Mouse (Mus musculus) embryonic fibroblast, embryonic 13.5 days (primary cell): ENCODE data around the gene Gnb3. TPM values are rescaled to one million over a fixed set of nuclear protein-coding genes. Genes with fewer than 3 reads are reported as not detected.
A peak's percentile ranks its signal among the peaks of the same experiment; 100 is the strongest.

Source experiments
- H3K27ac ChIP-seq: 2 replicates; pipeline ENCODE4 v1.5.1; 2012; ENCODE audit warnings: low read length, control low read depth, inconsistent platforms; ENCODE audit not compliant: insufficient read depth
- H3K4me1 ChIP-seq: 2 replicates; pipeline ENCODE4 v1.6.1; 2011; ENCODE audit warnings: low read length; ENCODE audit not compliant: control insufficient read depth, insufficient read depth
- H3K4me3 ChIP-seq: 2 replicates; pipeline ENCODE4 v1.5.1; 2011; ENCODE audit warnings: mild to moderate bottlenecking, control low read depth, low read length; ENCODE audit not compliant: insufficient read depth
- CTCF ChIP-seq: IDR thresholded peaks from 2 replicates; pipeline ENCODE4 v1.5.1; 2011; ENCODE audit warnings: mild to moderate bottlenecking, control low read depth, low read length, moderate library complexity, borderline replicate concordance; ENCODE audit not compliant: insufficient read depth
- POLR2A ChIP-seq: IDR thresholded peaks from 2 replicates; pipeline ENCODE4 v1.6.1; 2011; ENCODE audit warnings: low read depth, mild to moderate bottlenecking, control low read depth, low read length, moderate library complexity
- polyA plus RNA-seq: library from polyadenylated mRNA; stranded (reverse); fragments of >200 nt; gene quantifications from 2 replicates; pipeline ENCODE4 v1.2.4, GENCODE M21; 2011; ENCODE audit warnings: low read depth; ENCODE audit not compliant: missing spikeins, insufficient read length

Gnb3 gene
- polyA plus RNA-seq, 1 experiment: 0.72 TPM

GRCm38 (mm10) chr6:124858561-124859318 lies 18.7 kb upstream of the Gnb3 start:
- TF ChIP-seq POLR2A (0 out of 2 replicates have a peak, but pooled peaks have one; percentile 7), CTCF (no peak)
- no peak overlapping the region for H3K27ac ChIP-seq
- no peaks in the 10 kb centered on the region for H3K4me1 ChIP-seq
- H3K4me3 ChIP-seq: no peak overlapping the region

- TF ChIP-seq CTCF (no peak), POLR2A (peak; percentile 14; the same call in 1 of the 2 replicates)
- Histone ChIP-seq H3K27ac (peak overlapping the region; percentile 68), H3K4me1 (no peaks in the 10 kb centered on the region), H3K4me3 (peak overlapping the region; percentile 54)
Measured at GRCm38 (mm10) chr6:124857840-124858530, 17.9 kb upstream of the Gnb3 start.

GRCm38 (mm10) chr6:124856916-124857839 lies 17.1 kb upstream of the Gnb3 start, which contains the start of gene P3h3:
Gene P3h3, minus strand, starts transcription at chr6:124857752.
- peak within 1 kb of the TSS; percentile 73 for H3K27ac ChIP-seq
- peak; percentile 39; the same call in 1 of the 2 replicates for TF ChIP-seq CTCF
- TF ChIP-seq POLR2A: peak; percentile 75
- no peaks in the 10 kb centered on the region for H3K4me1 ChIP-seq
- peak within 1 kb of the TSS; percentile 54 for H3K4me3 ChIP-seq

GRCm38 (mm10) chr6:124856321-124856720 lies 16.2 kb upstream of the Gnb3 start:
- Histone ChIP-seq H3K4me1 (no peaks in the 10 kb centered on the region), H3K4me3 (peak overlapping the region; percentile 54), H3K27ac (peak overlapping the region; percentile 44)
- no peak for TF ChIP-seq CTCF
- TF ChIP-seq POLR2A: peak; percentile 77

GRCm38 (mm10) chr6:124854647-124855046 lies 14.6 kb upstream of the Gnb3 start:
- no peaks in the 10 kb centered on the region for H3K4me1 ChIP-seq
- 0 out of 2 replicates have a peak, but pooled peaks have one; percentile 12 for TF ChIP-seq POLR2A
- TF ChIP-seq CTCF: no peak
- H3K27ac ChIP-seq: no peak overlapping the region
- no peak overlapping the region for H3K4me3 ChIP-seq

- H3K27ac ChIP-seq: no peak overlapping the region
- TF ChIP-seq POLR2A: no peak
Measured at GRCm38 (mm10) chr6:124850535-124850934, 10.5 kb upstream of the Gnb3 start.

GRCm38 (mm10) chr6:124847305-124847704 lies 7.2 kb upstream of the Gnb3 start:
- Histone ChIP-seq H3K27ac (no peak overlapping the region), H3K4me1 (no peaks in the 10 kb centered on the region), H3K4me3 (no peak overlapping the region)
- TF ChIP-seq POLR2A (no peak), CTCF (peak; percentile 61; the same call in 1 of the 2 replicates)

More at GRCm38 (mm10) chr6:124850535-124850934, 10.5 kb upstream of the Gnb3 start:
- H3K4me3 ChIP-seq: no peak overlapping the region
- H3K4me1 ChIP-seq: no peaks in the 10 kb centered on the region

- H3K4me1 ChIP-seq: no peaks in the 10 kb centered on the region
- no peak overlapping the region for H3K27ac ChIP-seq
- no peak for TF ChIP-seq POLR2A
- no peak for TF ChIP-seq CTCF
- no peak overlapping the region for H3K4me3 ChIP-seq
Measured at GRCm38 (mm10) chr6:124839805-124840204, 270 bp downstream of the Gnb3 start.

GRCm38 (mm10) chr6:124836411-124836810 lies 3.7 kb downstream of the Gnb3 start:
- Histone ChIP-seq H3K27ac (no peak overlapping the region), H3K4me3 (no peak overlapping the region), H3K4me1 (no peaks in the 10 kb centered on the region)
- TF ChIP-seq POLR2A (no peak), CTCF (peak; percentile 8; the same call in 1 of the 2 replicates)
